Mouse (Mus musculus) embryonic facial prominence, embryonic 14.5 days (tissue): ENCODE results near the gene Smox. TPM values are rescaled to one million over a fixed set of nuclear protein-coding genes. Genes with fewer than 3 reads are reported as not detected.
A peak's percentile ranks its signal among the peaks of the same experiment; 100 is the strongest.

ENCODE experiments used
- ATAC-seq: fragments of 200-750 bp; cut with Nextera tagmentation; 2 replicates; pipeline ENCODE4 v1.8.0; 2017; ENCODE audit warnings: low read depth, moderate number of reproducible peaks, moderate TSS enrichment
- DNase-seq: peaks from one replicate; pipeline ENCODE4 v3.0.0-alpha.2; 2015; ENCODE audit warnings: low spot score
- H3K27ac ChIP-seq: fragments of 300-500 bp; sonication (generic); replicated peaks from 2 replicates; pipeline ENCODE4 v1.5.1; 2014; ENCODE audit warnings: low read depth, mild to moderate bottlenecking, low read length, moderate library complexity
- H3K27me3 ChIP-seq: fragments of 300-500 bp; sonication (generic); replicated peaks from 2 replicates; pipeline ENCODE4 v1.6.1; 2014; ENCODE audit warnings: low read length; ENCODE audit not compliant: control insufficient read depth, insufficient read depth
- H3K36me3 ChIP-seq: fragments of 300-500 bp; sonication (generic); 2 replicates; pipeline ENCODE4 v1.6.1; 2014; ENCODE audit warnings: low read length, mixed read lengths; ENCODE audit not compliant: control insufficient read depth, insufficient read depth
- H3K4me1 ChIP-seq: fragments of 300-500 bp; sonication (generic); 2 replicates; pipeline ENCODE4 v1.6.1; 2014; ENCODE audit warnings: antibody characterized with exemption, low read length; ENCODE audit not compliant: control insufficient read depth, insufficient read depth
- H3K4me2 ChIP-seq: fragments of 300-500 bp; sonication (generic); 2 replicates; pipeline ENCODE4 v1.6.1; 2014; ENCODE audit warnings: low read depth, mild to moderate bottlenecking, low read length, moderate library complexity, mixed read lengths
- H3K4me3 ChIP-seq: fragments of 300-500 bp; sonication (generic); 2 replicates; pipeline ENCODE4 v1.5.1; 2014; ENCODE audit warnings: low read depth, mild to moderate bottlenecking, low read length
- H3K9ac ChIP-seq: fragments of 300-500 bp; sonication (generic); 2 replicates; pipeline ENCODE4 v1.6.1; 2014; ENCODE audit warnings: low read depth, mild to moderate bottlenecking, low read length, moderate library complexity, mixed read lengths
- H3K9me3 ChIP-seq: fragments of 300-500 bp; sonication (generic); 2 replicates; pipeline ENCODE4 v1.6.1; 2016; ENCODE audit warnings: low read length; ENCODE audit not compliant: control insufficient read depth
- WGBS: fragments of 180-500 bp; shearing (Covaris S2); extraction: QIAGEN DNeasy Blood & Tissue Kit; methylation state at CpG from one replicate; pipeline ENCODE4 v1.1.7; 2014; 5-methylcytosine and 5-hydroxymethylcytosine counted together
- polyA plus RNA-seq: library from polyadenylated mRNA; unstranded; fragments of >200 nt; fragmentation: Nextera tagmentation; extraction: Ambion mirVana; gene quantifications from 2 replicates; pipeline ENCODE4 v1.2.1, GENCODE M21; 2014

Smox gene
- polyA plus RNA-seq, 1 experiment from 2014 or later, result 28.9 TPM

GRCm38 (mm10) chr2:131488261-131488660, 3.0 kb upstream of the Smox start:
- Histone ChIP-seq H3K27ac (no peak overlapping the region), H3K9ac (no peak overlapping the region), H3K4me3 (no peak overlapping the region), H3K9me3 (no peaks in the 10 kb centered on the region), H3K4me1 (peaks cover 14% of the 10 kb centered on the region; the same call in 1 of the 2 replicates), H3K4me2 (no peak overlapping the region), H3K36me3 (no peaks in the 10 kb centered on the region), H3K27me3 (no peaks in the 10 kb centered on the region)
- ATAC-seq, result no peak
- no peak for DNase-seq
- WGBS, result 87% methylated on average over 4 of the region's 4 CpGs

- H3K4me1 ChIP-seq, result peaks cover 14% of the 10 kb centered on the region
- no peak overlapping the region for H3K27ac ChIP-seq
- no peak overlapping the region for H3K9ac ChIP-seq
- no peak for ATAC-seq
- H3K9me3 ChIP-seq, result no peaks in the 10 kb centered on the region
- H3K4me2 ChIP-seq, result no peak overlapping the region
- 85% methylated on average over 2 of the region's 2 CpGs for WGBS
- H3K27me3 ChIP-seq, result no peaks in the 10 kb centered on the region
- H3K36me3 ChIP-seq, result no peaks in the 10 kb centered on the region
- no peak for DNase-seq
- H3K4me3 ChIP-seq, result no peak overlapping the region
Observed at GRCm38 (mm10) chr2:131488870-131489269, 2.4 kb upstream of the Smox start.

- Histone ChIP-seq H3K4me2 (no peak overlapping the region), H3K9ac (no peak overlapping the region), H3K9me3 (no peaks in the 10 kb centered on the region), H3K27me3 (no peaks in the 10 kb centered on the region), H3K36me3 (no peaks in the 10 kb centered on the region), H3K4me1 (peaks cover 14% of the 10 kb centered on the region), H3K4me3 (no peak overlapping the region), H3K27ac (no peak overlapping the region)
- WGBS, result 58% methylated on average over 4 of the region's 4 CpGs
- ATAC-seq (no peak), DNase-seq (no peak)
Observed at GRCm38 (mm10) chr2:131489591-131489990, 1.7 kb upstream of the Smox start.

DNA sequence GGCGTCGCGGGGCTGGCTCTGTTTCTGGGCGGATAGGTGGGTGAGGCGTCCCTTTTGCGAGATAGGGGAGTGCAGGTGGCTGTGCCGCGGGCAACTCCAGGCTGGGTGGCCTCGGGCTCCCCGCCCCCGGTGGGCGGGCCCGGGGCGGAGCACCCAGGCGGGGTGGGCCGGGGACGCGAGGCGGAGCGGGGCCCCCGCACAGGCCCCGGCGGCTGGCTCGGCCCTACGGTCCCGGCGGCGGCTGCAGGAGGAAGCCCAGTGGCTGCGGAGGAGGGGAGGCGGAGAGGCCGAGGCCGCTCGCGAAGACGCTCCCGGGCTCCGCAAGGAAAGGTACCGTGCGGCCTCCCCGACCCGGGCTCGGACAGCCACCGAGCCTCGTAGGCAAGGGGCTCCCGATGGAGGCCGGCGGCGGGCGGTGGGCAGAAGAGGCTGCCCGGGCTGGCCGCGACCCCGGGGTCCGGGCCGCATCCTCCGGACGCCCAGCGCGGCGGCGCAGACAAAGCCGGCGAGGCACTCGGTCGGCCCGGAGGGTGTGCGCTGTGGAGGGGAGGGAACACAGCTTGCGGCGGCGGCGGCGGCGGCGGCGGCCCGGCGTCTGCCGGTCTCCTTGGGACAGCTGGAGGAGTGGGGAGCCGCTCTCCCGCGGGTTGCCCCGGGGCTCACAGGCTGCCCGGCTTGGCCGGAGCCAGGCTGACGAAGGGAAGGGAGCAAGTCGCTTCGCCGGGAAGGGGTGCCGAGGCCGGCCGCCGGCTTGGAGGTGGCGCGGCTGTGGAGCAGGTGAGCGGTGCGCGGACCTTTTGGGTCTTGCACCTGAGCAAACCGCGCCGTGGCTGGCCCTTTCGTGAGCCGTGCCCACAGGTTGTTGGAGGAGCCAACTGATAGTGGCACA, 655 bp downstream of the Smox start:
- Histone ChIP-seq H3K36me3 (no peaks in the 10 kb centered on the region), H3K9me3 (no peaks in the 10 kb centered on the region), H3K27me3 (no peaks in the 10 kb centered on the region), H3K9ac (peak overlapping the region; percentile 89), H3K4me3 (peak overlapping the region; percentile 91), H3K27ac (peak overlapping the region; percentile 71), H3K4me2 (peak overlapping the region; percentile 94), H3K4me1 (peaks cover 24% of the 10 kb centered on the region)
- ATAC-seq (peak; percentile 96), DNase-seq (peak; percentile 88)
- WGBS, result 2% methylated on average over 17 of the region's 102 CpGs

DNA sequence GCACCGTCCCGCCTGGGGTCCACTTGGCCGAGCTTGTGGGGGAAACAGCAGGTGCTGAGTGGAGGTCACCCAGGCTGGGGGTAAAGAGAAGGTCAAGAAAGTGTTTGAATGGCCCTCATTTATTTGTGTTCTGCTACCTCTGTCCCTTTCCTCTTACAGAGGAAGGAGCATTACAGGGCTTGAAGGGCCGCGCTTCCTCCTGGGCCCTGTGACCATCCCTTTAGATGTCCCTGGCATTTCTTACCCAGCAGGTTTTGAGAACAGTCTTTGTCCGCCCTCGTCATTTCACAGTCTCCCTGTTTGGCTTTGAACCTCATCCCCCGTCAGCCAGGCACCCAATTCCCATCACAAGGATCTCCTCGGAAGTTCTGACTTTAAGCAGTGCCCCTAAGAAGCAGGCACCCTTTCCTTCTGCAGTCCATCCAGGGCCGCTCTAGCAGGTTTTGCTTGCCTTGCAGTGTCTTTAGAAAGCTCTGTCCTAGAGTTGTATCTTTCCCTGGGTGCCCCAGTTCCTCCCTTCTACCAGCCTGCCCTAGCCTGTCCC, 1.4 kb downstream of the Smox start:
- peak overlapping the region; percentile 91 for H3K4me3 ChIP-seq
- H3K36me3 ChIP-seq, result no peaks in the 10 kb centered on the region
- DNase-seq (no peak), ATAC-seq (no peak)
- H3K9ac ChIP-seq, result peak overlapping the region; percentile 89
- peak overlapping the region; percentile 94 for H3K4me2 ChIP-seq
- H3K4me1 ChIP-seq, result peaks cover 25% of the 10 kb centered on the region
- H3K9me3 ChIP-seq, result no peaks in the 10 kb centered on the region
- H3K27me3 ChIP-seq, result no peaks in the 10 kb centered on the region
- no peak overlapping the region for H3K27ac ChIP-seq
- WGBS, result 9% methylated on average over 10 of the region's 10 CpGs

GRCm38 (mm10) chr2:131493446-131493845, 2.1 kb downstream of the Smox start:
- H3K9me3 ChIP-seq, result no peaks in the 10 kb centered on the region
- H3K4me3 ChIP-seq, result peak overlapping the region; percentile 91
- 0 out of 2 replicates have a peak overlapping the region, but pooled peaks have one; percentile 89 for H3K9ac ChIP-seq

DNA sequence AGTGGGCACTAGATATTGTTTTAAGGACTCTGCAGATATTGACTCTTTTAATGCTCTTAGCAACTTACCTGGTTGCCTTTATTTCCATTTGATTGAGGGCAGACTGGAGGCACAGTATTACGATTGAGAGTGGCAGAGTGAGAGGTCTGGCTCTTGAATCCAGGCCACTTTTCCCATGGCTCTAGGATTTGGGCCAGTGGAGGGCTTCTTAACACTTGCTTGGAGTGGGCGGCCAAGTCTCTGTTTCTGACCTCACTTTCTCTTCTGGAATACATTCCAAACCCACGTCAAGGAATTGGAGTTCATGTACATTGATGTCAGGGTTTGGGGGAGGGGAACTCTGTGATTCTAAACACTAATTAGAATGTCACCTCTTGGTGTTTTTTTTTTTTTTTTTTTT, 4.0 kb downstream of the Smox start:
- H3K4me2 ChIP-seq, result no peak overlapping the region
- no peak overlapping the region for H3K4me3 ChIP-seq
- no peaks in the 10 kb centered on the region for H3K9me3 ChIP-seq
- H3K27ac ChIP-seq, result no peak overlapping the region
- H3K36me3 ChIP-seq, result no peaks in the 10 kb centered on the region
- 69% methylated on average over 3 of the region's 3 CpGs for WGBS
- no peak for DNase-seq
- no peaks in the 10 kb centered on the region for H3K27me3 ChIP-seq
- no peak for ATAC-seq
- H3K9ac ChIP-seq, result no peak overlapping the region
- peaks cover 30% of the 10 kb centered on the region for H3K4me1 ChIP-seq

More at GRCm38 (mm10) chr2:131493446-131493845, 2.1 kb downstream of the Smox start:
- H3K4me1 ChIP-seq, result peaks cover 27% of the 10 kb centered on the region
- ATAC-seq (no peak), DNase-seq (no peak)
- no peak overlapping the region for H3K27ac ChIP-seq
- H3K36me3 ChIP-seq, result no peaks in the 10 kb centered on the region
- WGBS, result 54% methylated on average over 5 of the region's 5 CpGs
- peak overlapping the region; percentile 94 for H3K4me2 ChIP-seq
- H3K27me3 ChIP-seq, result no peaks in the 10 kb centered on the region

- no peaks in the 10 kb centered on the region for H3K27me3 ChIP-seq
- no peak overlapping the region for H3K9ac ChIP-seq
- H3K4me1 ChIP-seq, result peaks cover 32% of the 10 kb centered on the region
- H3K27ac ChIP-seq, result no peak overlapping the region
- 75% methylated on average over 5 of the region's 5 CpGs for WGBS
- H3K4me3 ChIP-seq, result no peak overlapping the region
- DNase-seq, result no peak
- H3K36me3 ChIP-seq, result no peaks in the 10 kb centered on the region
- no peaks in the 10 kb centered on the region for H3K9me3 ChIP-seq
- no peak overlapping the region for H3K4me2 ChIP-seq
- ATAC-seq, result no peak
Observed at GRCm38 (mm10) chr2:131496125-131496820, 5.0 kb downstream of the Smox start.
